Mouse (Mus musculus) cerebellum, adult (tissue): Measurements from ENCODE around the gene Ssbp3.

ENCODE experiments used
- ATAC-seq: cut with Nextera tagmentation; 2 replicates; pipeline ENCODE4 v1.9.2; 2017; ENCODE audit warnings: mild to moderate bottlenecking, moderate library complexity, mixed read lengths; ENCODE audit not compliant: insufficient number of reproducible peaks, low FRiP score, low TSS enrichment

The Ssbp3 gene

GRCm38 (mm10) chr4:107003786-107004185, 93.3 kb downstream of the Ssbp3 start:
- no peak for ATAC-seq

GRCm38 (mm10) chr4:107004346-107004745, 93.8 kb downstream of the Ssbp3 start:
- ATAC-seq, result no peak

- no peak for ATAC-seq
Observed at GRCm38 (mm10) chr4:107005166-107005565, 94.7 kb downstream of the Ssbp3 start.

GRCm38 (mm10) chr4:107006229-107006628, 95.7 kb downstream of the Ssbp3 start:
- ATAC-seq, result no peak

GRCm38 (mm10) chr4:107006807-107007206, 96.3 kb downstream of the Ssbp3 start:
- no peak for ATAC-seq

GRCm38 (mm10) chr4:107007359-107007758, 96.9 kb downstream of the Ssbp3 start:
- no peak for ATAC-seq

- ATAC-seq, result no peak
Observed at GRCm38 (mm10) chr4:107008161-107008560, 97.7 kb downstream of the Ssbp3 start.

GRCm38 (mm10) chr4:107009548-107009947, 99.0 kb downstream of the Ssbp3 start:
- no peak for ATAC-seq

GRCm38 (mm10) chr4:107011325-107012004, 101.0 kb downstream of the Ssbp3 start:
- ATAC-seq, result no peak

- 0 out of 2 replicates have a peak, but pooled peaks have one; percentile 13 for ATAC-seq
Observed at GRCm38 (mm10) chr4:107012005-107012478, 101.5 kb downstream of the Ssbp3 start.

GRCm38 (mm10) chr4:107012574-107012973, 102.1 kb downstream of the Ssbp3 start:
- peak; percentile 75 for ATAC-seq

- ATAC-seq, result no peak
Observed at GRCm38 (mm10) chr4:107013119-107013816, 102.8 kb downstream of the Ssbp3 start.

- ATAC-seq, result no peak
Observed at GRCm38 (mm10) chr4:107013817-107014260, 103.3 kb downstream of the Ssbp3 start.

- ATAC-seq, result no peak
Observed at GRCm38 (mm10) chr4:107015971-107016511, 105.5 kb downstream of the Ssbp3 start.

GRCm38 (mm10) chr4:107017257-107017656, 106.8 kb downstream of the Ssbp3 start:
- ATAC-seq, result no peak

GRCm38 (mm10) chr4:107018521-107018920, 108.0 kb downstream of the Ssbp3 start:
- ATAC-seq, result no peak

GRCm38 (mm10) chr4:107019027-107019426, 108.5 kb downstream of the Ssbp3 start:
- ATAC-seq, result no peak

GRCm38 (mm10) chr4:107020287-107021000, 109.9 kb downstream of the Ssbp3 start:
- ATAC-seq, result no peak

GRCm38 (mm10) chr4:107021464-107021863, 111.0 kb downstream of the Ssbp3 start:
- ATAC-seq, result no peak

- no peak for ATAC-seq
Observed at GRCm38 (mm10) chr4:107024899-107025298, 114.4 kb downstream of the Ssbp3 start.

GRCm38 (mm10) chr4:107025369-107025768, 114.9 kb downstream of the Ssbp3 start:
- ATAC-seq, result no peak
